Mouse (Mus musculus) thymus, adult 2 months (tissue): ENCODE data around the gene Kctd21. TPM values are rescaled to one million over a fixed set of nuclear protein-coding genes. Genes with fewer than 3 reads are reported as not detected.

Experiments
- DNase-seq: peaks from one replicate; pipeline ENCODE4 v3.0.0; 2021
- H3K27ac ChIP-seq: fragments of 200-500 bp; 2 replicates; pipeline ENCODE4 v1.5.1; 2012; ENCODE audit warnings: low read length, control low read depth; ENCODE audit not compliant: control insufficient read depth, insufficient read depth
- H3K27me3 ChIP-seq: fragments of 200-500 bp; 2 replicates; pipeline ENCODE4 v1.6.1; 2012; ENCODE audit warnings: mild to moderate bottlenecking, low read length, moderate library complexity, mixed read lengths; ENCODE audit not compliant: control insufficient read depth, insufficient read depth
- H3K36me3 ChIP-seq: fragments of 200-500 bp; 2 replicates; pipeline ENCODE4 v1.6.1; 2012; ENCODE audit warnings: mild to moderate bottlenecking, low read length, moderate library complexity; ENCODE audit not compliant: control insufficient read depth, insufficient read depth
- H3K4me1 ChIP-seq: fragments of 200-500 bp; replicated peaks from 2 replicates; pipeline ENCODE4 v1.6.1; 2012; ENCODE audit warnings: low read length; ENCODE audit not compliant: control insufficient read depth, insufficient read depth
- H3K4me3 ChIP-seq: fragments of 200-500 bp; 2 replicates; pipeline ENCODE4 v1.5.1; 2012; ENCODE audit warnings: mild to moderate bottlenecking, low read length, control low read depth, moderate library complexity; ENCODE audit not compliant: control insufficient read depth, insufficient read depth
- CTCF ChIP-seq: fragments of 200-500 bp; IDR thresholded peaks from 2 replicates; pipeline ENCODE4 v1.5.1; 2012; ENCODE audit warnings: mild to moderate bottlenecking, control low read depth, low read length, moderate library complexity, borderline replicate concordance; ENCODE audit not compliant: control insufficient read depth, poor library complexity, insufficient read depth; ENCODE audit errors: extremely low read depth
- POLR2A ChIP-seq: fragments of 200-500 bp; IDR thresholded peaks from 2 replicates; pipeline ENCODE4 v1.6.1; 2012; ENCODE audit warnings: mild to moderate bottlenecking, low read length, control low read depth, moderate library complexity; ENCODE audit not compliant: control insufficient read depth, poor library complexity, insufficient read depth; ENCODE audit errors: extremely low read depth
- WGBS: fragments of 180-500 bp; shearing (Covaris S2); methylation state at CpG from one replicate; pipeline ENCODE4 v1.1.7; 2018; 5-methylcytosine and 5-hydroxymethylcytosine counted together
- polyA plus RNA-seq: library from polyadenylated mRNA; depleted of rRNA; stranded (reverse); fragments of >200 nt; gene quantifications from 2 replicates; pipeline ENCODE4 v1.2.3, GENCODE M21; 2012

Gene Kctd21
- polyA plus RNA-seq, 1 experiment = 4.3 TPM

GRCm38 (mm10) chr7:97315656-97316055, 16.5 kb upstream of the Kctd21 start:
- H3K27me3 ChIP-seq = no peaks in the 10 kb centered on the region
- no peaks in the 10 kb centered on the region for H3K36me3 ChIP-seq
- WGBS = 93% methylated on average over 6 of the region's 6 CpGs
- H3K4me3 ChIP-seq = no peak overlapping the region
- H3K4me1 ChIP-seq = no peaks in the 10 kb centered on the region
- DNase-seq = no peak
- TF ChIP-seq POLR2A = no peak
- H3K27ac ChIP-seq = no peak overlapping the region

DNA sequence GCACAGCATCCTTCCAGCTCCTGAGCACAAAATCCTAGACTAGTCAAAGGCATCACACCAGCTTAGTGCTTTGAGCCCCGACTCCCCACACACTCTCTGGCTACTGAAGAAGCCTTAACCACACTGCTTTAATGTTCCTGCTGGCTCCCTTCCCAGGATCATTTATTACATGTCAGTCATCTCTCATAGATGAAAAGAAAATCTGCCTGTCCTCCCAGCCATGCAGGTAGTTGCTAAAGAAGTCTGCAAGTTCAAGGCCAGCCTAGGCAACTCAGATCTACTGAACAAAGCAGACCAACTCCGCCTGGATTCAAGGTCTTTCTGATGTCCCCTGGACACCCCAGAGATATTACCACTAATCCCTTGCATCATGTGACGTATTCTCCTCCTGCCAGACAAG, 14.4 kb upstream of the Kctd21 start:
- WGBS = 85% methylated on average over 3 of the region's 3 CpGs
- Histone ChIP-seq H3K4me3 (no peak overlapping the region), H3K4me1 (no peaks in the 10 kb centered on the region), H3K27me3 (no peaks in the 10 kb centered on the region), H3K27ac (no peak overlapping the region), H3K36me3 (no peaks in the 10 kb centered on the region)
- no peak for DNase-seq
- TF ChIP-seq CTCF = no peak
- TF ChIP-seq POLR2A = no peak

- TF ChIP-seq POLR2A = no peak
- no peak for TF ChIP-seq CTCF
- H3K36me3 ChIP-seq = no peaks in the 10 kb centered on the region
- 94% methylated on average over 8 of the region's 8 CpGs for WGBS
Observed at GRCm38 (mm10) chr7:97324342-97324741, 7.8 kb upstream of the Kctd21 start.

DNA sequence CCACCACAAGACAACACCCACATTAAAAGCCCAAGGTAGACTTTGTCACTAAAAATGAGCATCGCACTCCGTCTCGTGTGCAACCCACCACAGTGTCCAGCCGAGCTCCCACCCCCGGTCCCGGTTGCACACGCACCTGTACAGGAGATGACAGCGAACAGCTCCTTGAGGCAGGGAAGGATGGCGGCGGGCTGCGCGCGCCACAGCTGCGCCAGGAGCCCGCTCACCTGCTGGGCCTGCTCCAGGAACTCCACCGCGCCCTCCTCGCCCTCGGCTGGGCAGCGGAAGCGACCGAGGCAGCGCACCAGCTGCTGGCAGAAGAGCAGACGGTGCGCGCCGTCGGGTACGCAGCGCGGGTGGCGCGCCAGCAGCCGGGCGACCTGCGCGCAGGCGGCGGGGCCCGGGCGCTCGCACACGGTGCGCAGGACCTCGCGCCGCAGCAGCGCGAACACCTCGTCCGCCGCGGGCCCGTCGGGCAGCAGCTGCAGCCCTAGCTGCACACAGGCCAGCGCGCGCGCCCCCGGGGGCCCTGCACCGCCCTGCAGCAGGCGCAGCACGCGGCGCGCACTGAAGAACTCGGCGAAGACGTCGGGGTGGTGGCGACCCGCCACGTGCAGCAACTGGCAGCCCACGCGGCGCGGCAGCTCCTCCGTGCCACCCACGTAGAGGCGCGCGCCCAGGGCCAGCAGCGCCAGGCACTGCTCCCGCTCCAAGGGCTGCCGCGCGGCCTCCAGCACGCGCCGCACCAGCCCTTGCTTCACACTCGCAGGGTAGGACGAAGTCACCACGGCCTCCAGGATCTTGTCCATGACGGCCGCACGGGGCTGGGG, 6.8 kb upstream of the Kctd21 start:
- H3K27ac ChIP-seq = no peak overlapping the region
- H3K27me3 ChIP-seq = peaks cover 3% of the 10 kb centered on the region; the same call in 1 of the 2 replicates
- TF ChIP-seq POLR2A = no peak
- TF ChIP-seq CTCF = no peak
- H3K4me3 ChIP-seq = no peak overlapping the region
- no peaks in the 10 kb centered on the region for H3K36me3 ChIP-seq
- DNase-seq = no peak
- 25% methylated on average over 96 of the region's 96 CpGs for WGBS
- H3K4me1 ChIP-seq = no peaks in the 10 kb centered on the region; the same call in 1 of the 2 replicates

More at GRCm38 (mm10) chr7:97324342-97324741, 7.8 kb upstream of the Kctd21 start:
- H3K27ac ChIP-seq = no peak overlapping the region
- peaks cover 3% of the 10 kb centered on the region; the same call in 1 of the 2 replicates for H3K27me3 ChIP-seq
- no peak overlapping the region for H3K4me3 ChIP-seq
- no peaks in the 10 kb centered on the region; the same call in 1 of the 2 replicates for H3K4me1 ChIP-seq
- DNase-seq = no peak

DNA sequence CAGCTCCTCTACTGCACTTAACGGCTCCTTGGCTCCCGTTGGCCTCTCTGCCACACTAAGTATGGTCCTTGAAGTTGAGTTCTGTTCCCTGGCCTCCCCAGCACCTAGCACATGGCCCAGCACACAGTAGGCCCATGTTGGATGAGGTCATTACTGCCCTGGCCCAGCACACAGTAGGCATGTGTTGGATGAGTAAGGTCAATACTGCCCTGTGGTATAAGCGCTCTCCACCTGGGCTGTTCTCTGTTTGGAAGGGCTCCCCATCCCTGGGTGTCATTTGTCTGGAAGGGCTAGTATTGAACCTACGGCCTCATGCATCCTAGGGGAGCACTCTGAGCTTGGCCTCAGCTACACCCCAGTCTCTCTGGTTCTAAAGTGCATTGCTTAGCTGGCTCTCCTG, 4.8 kb upstream of the Kctd21 start:
- TF ChIP-seq CTCF (no peak), POLR2A (no peak)
- no peaks in the 10 kb centered on the region for H3K36me3 ChIP-seq
- WGBS = 98% methylated on average over 4 of the region's 4 CpGs
- peaks cover 10% of the 10 kb centered on the region for H3K4me1 ChIP-seq
- H3K27me3 ChIP-seq = peaks cover 3% of the 10 kb centered on the region; the same call in 1 of the 2 replicates
- no peak overlapping the region for H3K4me3 ChIP-seq
- DNase-seq = no peak
- H3K27ac ChIP-seq = no peak overlapping the region

GRCm38 (mm10) chr7:97328891-97329588, 3.1 kb upstream of the Kctd21 start:
- TF ChIP-seq POLR2A (no peak), CTCF (no peak)
- Histone ChIP-seq H3K36me3 (no peaks in the 10 kb centered on the region), H3K27me3 (peaks cover 3% of the 10 kb centered on the region; the same call in 1 of the 2 replicates), H3K4me1 (peaks cover 21% of the 10 kb centered on the region), H3K27ac (no peak overlapping the region), H3K4me3 (no peak overlapping the region)
- DNase-seq = no peak
- 89% methylated on average over 13 of the region's 13 CpGs for WGBS

DNA sequence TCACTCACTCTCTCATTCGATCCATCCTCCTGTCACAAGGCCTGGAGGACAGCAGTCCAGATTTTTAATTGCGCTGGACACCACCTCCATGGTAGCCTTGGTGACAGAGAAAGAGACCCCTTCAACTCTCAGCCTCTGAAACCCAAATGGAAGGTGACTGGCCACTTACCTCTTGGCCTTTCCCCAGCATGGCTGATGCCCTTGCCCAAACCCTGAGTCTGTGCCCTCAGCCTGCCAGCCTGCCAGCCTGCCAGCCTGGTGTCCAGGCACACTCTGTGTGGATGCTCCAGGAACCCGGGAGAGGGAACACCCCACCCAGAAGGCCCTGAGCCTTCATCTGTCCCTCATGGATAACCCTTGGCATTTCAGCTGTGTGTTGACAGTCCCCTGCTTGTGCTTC, 2.5 kb upstream of the Kctd21 start:
- Histone ChIP-seq H3K4me1 (peaks cover 21% of the 10 kb centered on the region), H3K36me3 (no peaks in the 10 kb centered on the region), H3K27me3 (peaks cover 3% of the 10 kb centered on the region; the same call in 1 of the 2 replicates), H3K4me3 (no peak overlapping the region), H3K27ac (no peak overlapping the region)
- TF ChIP-seq POLR2A (no peak), CTCF (no peak)
- no peak for DNase-seq
- 92% methylated on average over 3 of the region's 3 CpGs for WGBS
